Mouse (Mus musculus): ENCODE results near the gene Rtcb.

Gene Rtcb

DNA sequence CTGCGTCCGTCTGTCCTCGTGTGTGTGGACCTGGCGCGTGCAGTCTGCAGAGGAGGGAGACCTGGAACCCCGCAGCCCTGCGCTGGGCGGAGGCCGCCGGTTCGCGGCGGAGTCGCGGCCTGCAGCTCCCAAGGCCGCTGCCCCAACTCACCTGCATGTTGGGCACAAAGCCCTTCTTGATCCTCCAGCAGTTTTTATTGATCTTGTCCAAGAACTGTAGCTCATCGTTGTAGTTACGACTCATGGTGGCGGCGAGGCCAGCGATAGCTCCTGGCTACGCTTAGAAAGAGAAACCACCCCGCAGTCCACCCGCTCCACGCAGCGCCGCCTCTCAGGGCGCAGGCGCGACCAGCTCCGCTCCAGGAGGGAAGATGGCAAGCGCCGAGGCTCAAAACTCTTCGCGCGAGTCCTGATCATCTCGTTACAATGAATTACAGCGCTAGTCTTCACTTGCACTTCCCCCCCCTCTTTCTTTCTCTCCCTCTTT lies at the start of gene Rtcb:
Gene Rtcb (minus strand): TSS at position 360 of the 487 bp plus-strand sequence.
- DNase-seq (ENCODE audit: low spot score in 2 of 2), result peak; percentile 93

DNA sequence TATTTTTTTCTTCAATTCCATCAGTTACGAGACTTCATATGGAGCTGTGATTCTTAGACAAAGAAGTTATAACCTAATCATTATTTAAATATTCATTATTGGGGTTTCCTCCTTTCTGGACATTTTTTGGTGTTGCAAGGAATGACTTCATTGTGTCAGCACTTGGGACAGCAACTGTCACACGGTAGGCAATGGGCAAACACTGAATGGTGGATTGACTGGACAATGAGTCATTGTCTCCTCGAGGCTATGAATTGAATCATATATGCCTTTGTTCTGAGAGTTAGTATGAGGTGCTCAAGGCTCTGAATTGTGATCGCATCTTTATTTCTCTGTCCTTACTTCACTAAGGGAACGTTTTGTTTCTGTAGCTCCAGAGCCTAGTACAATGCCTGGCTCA lies 48.8 kb upstream of the Rtcb start:
- DNase-seq (ENCODE audit: low spot score in 2 of 2), result no peak

DNA sequence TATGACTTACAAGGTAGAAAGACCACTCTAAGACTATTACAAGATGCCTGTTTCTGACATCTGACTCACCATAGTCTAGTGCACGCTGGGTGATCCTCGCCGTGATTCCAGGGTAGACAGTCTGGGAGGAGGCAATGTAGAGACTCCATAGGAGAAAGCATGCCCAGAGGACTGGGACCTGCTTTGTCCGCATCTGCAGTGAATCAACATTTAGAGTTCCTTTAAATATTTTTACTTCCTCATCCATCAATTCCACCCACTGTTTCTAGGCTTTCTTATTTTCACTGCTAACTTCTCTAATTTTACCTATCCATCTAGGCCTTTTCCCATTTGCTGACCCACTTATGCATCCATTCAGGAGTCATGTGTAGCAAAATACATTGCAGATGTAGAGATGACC lies 42.8 kb upstream of the Rtcb start:
- DNase-seq (ENCODE audit: low spot score in 2 of 2), result no peak

DNA sequence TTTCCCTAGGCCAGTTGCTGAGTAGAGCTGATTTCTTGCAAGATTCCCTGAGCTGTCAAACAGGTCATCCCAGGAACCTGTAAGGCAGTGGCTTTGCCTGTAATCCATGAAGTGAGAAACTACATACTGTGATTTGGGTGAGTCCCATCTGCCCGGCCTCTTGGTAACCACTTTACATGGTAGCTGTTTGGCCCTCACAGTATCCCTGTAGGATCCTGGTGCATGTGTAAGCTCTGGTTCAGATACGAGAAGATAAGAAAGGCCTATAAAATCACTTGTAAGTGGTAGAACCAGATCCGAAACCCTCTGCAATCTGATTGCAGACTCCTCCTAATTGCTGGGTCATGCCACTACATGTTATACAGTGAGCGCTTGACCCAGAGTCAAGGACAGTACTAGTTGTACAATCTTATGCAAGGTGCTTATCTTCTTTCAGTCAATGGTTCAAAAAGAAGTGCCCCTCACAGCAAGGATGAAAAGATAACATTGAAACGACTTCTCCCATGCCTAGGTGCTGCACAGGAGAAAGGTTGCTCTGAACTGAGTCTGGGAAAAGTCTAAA lies 37.0 kb upstream of the Rtcb start:
- DNase-seq (ENCODE audit: low spot score in 2 of 2), result no peak

DNA sequence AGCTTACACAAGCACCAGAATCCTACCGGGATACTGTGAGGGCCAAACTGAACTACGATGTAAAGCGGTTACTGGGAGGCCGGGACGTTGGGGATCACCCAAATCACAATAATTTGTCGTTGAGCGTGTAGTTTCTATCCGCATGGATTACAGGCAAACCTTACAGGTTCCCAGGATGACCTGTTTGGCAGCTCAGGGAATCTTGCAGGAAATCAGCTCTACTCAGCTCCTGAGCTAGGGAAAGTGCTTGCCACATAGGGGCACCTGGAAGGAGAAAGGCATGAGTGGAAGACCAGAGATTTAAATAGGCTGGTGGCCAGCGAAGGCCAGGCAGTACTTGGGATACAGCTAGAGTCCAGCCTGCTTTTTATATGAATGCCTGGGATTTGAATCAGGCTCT lies 36.2 kb upstream of the Rtcb start:
- DNase-seq (ENCODE audit: low spot score in 2 of 2), result no peak

DNA sequence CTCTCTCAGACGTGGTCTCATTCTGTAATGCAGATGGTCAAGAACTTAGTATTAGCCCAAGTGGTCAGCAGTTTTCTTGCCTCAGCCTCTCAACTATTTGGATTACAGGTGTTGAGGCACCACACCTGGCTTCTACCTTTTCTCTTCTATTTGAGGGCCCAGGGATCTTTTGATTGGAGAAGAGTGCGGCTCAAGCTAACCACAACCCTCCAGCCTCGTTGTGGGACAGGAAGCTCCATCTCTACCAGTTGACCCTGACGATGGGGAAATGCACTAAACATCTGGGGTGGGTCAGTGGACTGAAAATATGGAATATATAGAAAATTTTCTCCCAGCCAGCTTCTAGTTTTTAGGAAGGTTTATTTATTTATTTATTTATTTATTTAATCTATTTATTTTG lies 34.8 kb upstream of the Rtcb start:
- DNase-seq (ENCODE audit: low spot score in 2 of 2), result no peak

DNA sequence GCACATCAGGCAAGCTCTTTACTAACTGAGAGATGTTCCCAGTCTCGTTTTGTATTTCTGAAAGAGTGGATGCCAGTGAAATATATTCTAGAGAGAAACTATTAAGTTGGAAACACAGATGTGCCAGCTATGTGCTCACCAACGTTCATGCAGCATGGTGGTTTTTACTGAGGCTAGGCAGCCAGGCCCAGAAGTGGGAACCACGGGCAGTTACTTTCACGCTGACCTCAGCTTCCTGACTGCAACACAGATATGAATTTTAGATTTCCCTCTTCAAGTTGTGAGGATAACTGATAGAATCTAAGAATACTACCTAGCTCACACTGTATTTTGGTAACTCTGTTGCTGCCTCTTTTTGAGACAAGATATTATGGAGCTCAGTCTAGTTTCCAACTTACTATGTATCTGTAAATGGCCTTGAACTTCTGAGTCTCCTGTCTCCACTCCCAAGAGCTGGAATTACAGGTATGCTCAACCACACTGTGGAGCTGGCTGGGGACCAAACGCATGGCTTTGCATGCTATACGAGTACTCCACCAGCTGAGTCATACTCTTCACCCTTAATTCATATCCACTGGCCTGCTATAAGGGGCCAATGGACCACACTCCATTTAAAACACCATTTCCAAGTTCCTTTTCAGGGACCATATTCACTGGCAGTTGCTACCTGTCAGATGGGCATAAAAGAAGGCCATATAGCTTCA lies 31.9 kb upstream of the Rtcb start:
- no peak for DNase-seq (ENCODE audit: low spot score in 2 of 2)

DNA sequence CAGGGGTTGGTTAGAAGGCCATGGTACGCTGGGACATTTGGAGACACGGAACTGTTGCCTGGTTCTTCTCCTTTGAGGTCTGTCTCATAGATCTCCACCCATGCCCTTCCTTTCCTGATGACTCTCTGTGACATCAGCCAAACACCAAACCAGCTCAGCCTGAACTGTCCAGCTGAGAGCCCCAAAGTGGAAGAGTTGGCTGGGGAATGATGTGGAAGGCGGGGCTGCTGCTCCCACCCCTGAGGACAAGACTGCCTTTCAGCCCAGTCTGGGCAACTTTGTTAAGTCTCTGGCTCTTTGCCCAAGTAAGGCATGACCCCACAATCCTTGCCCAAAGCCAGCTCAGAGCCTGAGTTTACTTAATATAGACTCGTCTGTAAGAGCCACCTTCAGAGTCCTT lies 15.3 kb upstream of the Rtcb start:
- peak; percentile 10 to 16 for DNase-seq (ENCODE audit: low spot score in 2 of 2)

DNA sequence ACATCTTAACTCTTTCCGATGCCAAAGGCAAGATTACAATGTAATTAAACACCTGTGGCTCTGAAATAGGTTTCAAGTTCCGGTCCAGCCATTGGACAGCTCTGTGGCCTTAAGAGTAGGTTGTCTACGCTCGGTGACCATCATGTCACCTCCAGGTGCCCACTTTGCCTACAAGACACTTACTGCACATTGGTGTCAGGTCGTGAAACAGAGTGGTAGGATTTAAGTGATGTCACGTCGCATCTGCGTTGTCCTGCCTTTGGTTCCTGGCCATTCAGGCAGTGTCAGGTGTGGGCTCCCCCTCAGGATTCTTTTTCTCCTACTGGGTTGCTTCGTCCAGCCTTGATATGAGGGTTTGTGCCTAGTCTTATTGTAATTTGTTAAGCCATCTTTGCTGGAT lies 14.2 kb upstream of the Rtcb start:
- DNase-seq (ENCODE audit: low spot score in 2 of 2), result no peak

DNA sequence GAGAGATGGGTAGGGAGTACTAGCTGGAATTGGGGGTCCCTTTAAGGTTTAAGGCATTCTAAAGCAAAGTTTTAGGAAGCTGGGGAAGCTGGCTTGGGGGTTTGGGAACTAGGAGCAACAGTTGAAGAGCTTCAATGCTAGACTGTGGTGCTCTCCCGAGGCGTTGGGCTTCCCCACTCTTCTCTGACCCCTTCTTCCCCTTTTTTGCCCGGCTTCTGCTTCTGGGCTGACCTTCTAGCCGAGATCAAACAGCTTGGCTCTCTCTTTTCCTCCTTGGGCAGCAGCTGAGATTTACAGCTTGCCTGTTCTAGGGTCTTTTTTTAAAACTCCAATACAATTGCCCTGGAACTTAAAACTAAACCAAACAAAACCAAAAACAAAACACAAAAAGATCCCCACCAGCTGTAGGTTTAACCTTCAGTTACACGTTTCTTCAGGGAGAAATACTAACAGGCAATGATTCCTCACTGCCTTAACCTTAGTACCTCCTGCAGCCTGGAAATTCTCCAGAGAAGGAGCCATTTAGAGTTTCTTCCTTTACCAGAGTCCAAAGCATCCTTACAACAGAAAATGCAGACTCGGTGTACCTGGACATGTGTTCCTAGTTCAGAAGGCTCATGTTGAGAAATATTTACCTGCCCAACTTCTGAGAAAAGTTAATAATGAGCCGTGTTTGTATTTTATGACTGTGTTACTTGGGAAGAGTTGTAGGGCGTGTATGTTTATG lies 12.4 kb upstream of the Rtcb start:
- no peak for DNase-seq (ENCODE audit: low spot score in 2 of 2)

DNA sequence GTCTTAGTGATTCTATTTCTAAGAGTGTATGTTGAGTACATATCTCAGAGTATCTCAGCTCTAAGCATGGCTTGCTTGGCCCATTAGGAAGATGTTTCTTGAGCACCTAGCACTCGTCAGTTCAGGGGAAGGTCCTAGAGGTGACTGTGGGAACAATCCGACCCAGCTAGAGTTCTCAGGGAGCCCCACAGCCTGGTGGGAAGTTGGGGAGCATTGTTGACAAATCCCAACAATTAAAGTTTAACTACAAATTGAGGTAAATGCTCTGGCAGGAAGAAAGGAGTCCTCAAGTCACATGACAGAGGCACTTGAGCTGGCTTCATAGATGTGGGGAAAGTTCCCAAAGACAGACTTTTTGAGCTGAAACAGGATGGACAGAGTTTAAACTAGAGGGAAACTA lies 11.1 kb upstream of the Rtcb start:
- no peak for DNase-seq (ENCODE audit: low spot score in 2 of 2)

DNA sequence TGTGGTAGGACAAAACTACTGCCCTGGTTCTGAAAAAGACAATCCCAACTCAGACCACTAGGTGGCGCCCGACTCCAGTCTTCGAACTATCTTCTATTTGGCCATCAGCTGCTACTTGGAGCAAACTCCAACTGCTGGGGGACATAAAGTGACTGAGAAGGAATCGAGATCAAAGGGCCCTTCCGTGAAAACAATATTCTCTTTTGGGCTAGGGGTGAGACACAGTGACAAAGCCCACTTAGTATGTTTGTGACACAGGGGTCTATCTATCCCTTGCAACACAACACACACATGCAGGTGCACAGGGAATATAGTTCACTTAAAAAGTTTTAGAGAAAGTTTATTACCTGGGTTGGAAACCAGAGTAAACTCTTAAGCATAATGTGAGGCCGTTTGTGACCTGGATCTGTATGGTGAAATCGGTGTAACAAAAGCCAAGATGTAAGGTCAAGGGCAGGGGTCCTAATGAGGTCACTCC lies 10.6 kb upstream of the Rtcb start:
- peak; percentile 56 to 69 for DNase-seq (ENCODE audit: low spot score in 2 of 2)

DNA sequence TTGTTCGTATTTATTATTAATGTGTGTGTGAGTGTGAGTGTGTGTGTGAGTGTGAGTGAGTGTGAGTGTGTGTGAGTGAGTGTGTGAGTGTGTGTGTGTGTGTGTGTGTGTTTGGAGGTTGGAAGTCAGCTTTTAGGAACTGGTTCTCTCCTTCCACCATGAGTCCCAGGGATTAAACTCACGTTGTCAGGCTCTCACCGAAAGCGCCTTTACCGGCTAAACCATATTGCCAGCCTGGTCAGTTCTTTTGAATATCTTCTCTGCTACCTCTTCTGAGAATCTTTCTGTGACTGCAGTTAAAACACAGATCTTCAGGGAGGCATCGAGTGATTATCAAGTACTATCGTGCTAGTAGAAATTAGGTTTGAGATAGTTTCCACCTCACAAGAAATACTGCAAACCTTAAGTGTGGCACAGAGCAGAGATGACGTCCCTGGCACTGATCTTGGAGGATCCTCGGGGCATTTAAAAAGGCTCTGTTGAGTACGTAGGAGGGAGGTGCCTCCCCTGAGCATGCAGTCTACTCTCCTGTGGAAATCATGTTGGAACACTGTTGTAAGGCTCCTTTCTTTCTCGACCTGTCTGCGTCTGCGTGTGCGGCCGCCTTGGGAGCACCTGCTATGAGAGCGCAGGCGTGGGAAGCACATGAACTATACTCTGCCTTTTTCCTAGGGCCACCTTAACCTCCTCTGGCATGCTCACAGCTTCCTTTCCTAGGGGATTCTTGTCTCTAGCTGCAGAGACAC lies 10.0 kb upstream of the Rtcb start:
- no peak for DNase-seq (ENCODE audit: low spot score in 2 of 2)

DNA sequence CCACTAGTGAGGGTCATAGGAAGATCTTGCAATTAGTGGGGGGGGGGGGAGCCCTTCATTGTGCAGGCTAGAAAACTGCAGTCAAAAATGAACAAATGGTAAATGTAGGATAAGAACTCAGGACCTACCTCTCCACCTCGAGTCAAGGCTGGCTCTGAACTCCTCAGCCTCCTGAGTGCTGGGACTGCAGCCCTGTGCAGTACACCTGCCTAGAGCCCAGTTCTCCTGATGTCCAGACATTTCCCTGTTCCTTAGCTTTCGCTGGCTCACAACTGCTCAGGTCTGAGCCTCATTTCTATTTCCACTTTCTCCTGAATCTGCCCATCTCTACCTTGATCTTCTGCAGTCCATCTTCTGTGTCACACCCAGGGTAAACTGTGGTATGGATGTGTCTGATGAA lies 8.9 kb upstream of the Rtcb start:
- DNase-seq (ENCODE audit: low spot score in 2 of 2), result no peak

DNA sequence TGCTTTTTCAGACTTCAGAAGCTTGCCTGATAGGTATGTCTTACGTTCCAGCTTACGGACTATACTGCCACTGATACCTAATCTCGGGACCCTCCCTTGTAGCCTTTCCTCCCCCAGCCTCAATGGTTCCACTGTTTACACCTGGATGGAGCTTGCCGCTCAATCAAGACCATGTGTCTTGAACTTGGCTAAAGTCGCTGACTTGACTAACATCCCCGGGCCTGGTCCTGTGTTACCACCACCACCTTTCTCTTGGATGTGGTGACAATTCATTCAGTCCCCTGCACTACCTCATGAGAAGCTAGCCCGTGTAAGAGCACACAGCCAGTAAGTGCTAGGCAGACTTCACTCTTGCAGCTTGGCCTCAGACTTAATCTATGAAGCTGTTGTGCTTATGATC lies 6.7 kb upstream of the Rtcb start:
- no peak for DNase-seq (ENCODE audit: low spot score in 2 of 2)

DNA sequence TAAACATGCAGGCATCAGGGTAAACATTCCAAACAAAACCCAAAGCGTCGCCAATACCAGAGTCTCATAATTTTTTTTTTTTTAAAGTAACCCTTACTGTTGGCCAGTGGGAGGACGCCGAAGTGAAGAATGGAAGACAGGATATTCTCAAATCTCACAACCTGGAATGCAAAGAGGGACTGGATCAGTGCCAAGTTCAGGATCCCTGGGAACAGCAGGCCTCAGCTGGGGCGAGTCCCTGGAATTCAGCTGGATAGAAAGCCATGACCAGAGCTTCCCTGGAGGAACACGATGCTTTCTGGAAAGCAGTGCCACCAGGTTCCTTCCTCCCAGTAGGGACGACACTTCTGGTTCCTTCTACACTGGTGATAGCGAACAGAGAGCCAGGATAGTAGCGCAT lies 5.3 kb upstream of the Rtcb start:
- DNase-seq (ENCODE audit: low spot score in 2 of 2), result no peak

DNA sequence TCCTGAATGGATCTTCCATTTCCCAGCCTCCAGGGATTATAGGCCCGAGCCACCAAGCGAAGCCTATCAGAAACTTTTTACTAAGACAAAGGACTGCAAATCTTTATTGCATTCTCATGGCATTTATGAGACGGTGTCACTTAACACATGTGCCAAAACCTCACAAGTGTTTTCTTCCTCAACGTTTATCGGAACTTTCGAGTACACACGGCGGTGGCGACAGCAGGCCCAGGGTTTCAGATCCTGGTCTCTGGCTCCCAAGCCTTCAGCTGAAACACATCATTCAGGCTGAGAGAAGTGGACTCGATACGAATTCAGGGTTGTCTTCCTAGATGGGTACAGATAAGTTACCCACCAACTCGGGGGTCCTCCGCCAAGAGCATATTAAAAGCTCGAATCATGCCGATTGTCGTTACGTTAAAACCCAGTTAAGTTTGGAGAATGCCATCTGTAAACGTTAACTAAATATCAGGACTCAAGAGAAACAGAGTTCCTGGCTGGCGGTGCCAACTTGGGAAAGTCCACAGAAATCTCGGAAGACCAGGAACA lies 678 bp downstream of the Rtcb start:
- DNase-seq (ENCODE audit: low spot score in 2 of 2), result no peak

DNA sequence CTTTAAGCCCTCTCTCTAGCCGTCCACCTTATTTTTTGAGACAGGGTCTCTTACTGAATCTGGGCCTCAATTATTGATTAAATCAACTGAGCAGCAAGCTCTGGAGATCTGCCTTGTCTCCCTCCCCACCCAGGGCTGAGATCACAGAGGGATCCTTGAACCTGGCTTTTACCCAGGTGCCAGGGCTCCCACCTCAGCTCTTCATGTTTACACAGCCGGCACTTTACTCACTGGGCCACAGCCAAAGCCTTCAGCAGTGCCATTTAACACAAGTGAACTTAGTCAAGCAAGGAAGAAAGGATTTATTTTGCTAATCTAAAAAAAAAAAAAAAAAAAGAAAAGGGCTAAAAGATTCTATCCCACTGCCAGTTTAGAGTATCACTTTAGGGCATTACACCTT lies 3.2 kb downstream of the Rtcb start:
- DNase-seq (ENCODE audit: low spot score in 2 of 2), result no peak

DNA sequence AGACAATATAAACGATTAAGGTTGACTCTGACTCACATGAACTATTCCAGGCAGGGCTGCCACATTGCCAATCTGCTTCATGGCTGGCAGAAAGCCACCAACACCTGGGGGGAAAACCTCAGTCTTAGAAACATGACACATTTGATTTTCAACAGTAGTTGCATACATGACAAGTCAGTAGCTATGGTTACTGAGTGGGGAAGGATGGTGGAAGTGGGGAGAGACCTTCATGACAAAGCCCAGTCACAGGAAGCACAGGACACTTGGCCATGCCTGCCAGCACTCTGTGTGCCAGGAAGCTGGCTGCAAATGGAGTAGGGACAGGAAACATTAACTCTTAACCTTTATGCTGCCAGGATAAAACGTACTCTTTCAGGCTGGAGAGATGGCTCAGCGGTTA lies 4.2 kb downstream of the Rtcb start:
- DNase-seq (ENCODE audit: low spot score in 2 of 2), result no peak

DNA sequence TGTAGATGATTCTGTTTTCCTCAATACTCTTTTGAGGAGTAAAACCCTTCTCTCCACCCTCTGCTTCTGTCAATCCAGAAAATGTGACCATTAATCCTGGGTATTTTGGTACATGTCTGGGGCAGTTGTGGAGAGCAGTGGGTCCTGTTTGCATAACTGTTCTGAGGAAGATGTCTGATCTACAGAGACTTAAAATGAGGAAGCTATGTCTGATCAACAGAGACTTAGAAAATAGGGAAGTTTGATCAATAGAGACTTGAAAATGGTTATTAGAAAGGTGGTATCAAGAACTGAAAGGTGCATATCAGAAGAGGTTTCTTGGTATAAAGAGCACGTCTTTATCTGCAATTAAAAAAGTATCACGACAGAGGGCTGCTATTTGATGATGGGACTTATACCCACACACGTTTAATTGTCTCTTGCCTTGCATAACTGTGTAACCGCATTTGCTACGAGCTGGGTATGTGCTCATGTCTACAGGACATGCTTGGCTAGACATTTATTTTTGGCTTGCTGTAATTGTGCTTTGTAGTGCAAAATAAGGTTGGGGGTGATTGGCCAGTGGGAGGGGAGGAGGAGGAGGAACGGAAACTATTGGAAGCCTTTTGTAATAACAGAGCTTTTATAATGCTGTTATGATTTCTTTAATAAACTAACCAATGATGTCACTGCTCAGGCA lies 5.7 kb downstream of the Rtcb start:
- no peak for DNase-seq (ENCODE audit: low spot score in 2 of 2)

DNA sequence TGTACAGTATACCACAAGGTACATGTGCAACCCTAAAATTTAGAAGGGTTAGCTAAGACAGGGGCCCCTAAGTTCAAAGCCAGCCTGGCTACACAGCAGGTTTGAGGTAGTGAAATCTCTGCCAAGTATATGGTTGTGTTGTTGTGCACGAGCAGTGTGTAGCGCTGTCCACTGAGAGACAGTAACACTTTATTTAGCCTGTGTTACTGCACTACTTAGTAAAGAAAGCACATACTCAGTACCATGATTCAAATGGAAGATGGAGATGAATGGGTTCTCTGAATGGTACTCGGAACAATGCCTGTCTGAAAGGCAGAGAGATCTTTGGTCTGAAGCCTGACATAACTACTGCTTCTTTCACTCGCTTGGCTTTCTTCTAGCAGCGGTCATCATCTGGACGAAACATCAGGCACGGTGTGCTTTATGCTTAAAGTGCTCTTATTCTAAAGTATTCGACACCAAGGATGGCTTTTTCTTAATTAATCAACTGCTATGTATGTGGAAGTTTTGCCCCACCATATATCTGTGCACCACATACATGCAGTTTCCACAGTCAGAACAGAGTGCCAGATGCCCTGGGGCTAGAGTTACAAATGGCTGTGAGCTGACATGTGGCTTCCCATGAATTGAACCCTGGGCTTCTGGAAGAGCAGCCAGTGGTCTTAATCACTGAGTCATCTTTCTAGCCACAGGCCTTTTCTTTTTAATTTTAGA lies 9.0 kb downstream of the Rtcb start:
- DNase-seq (ENCODE audit: low spot score in 2 of 2), result no peak

Measured in right cerebral cortex, postnatal 36 days (tissue).